Mouse (Mus musculus): Measurements from ENCODE around the gene Celf2.

- no peak for TF ChIP-seq CTCF (IDR thresholded peaks at IDR 0.05; ENCODE audit: borderline replicate concordance, insufficient read depth, low read depth, low read length)
- TF ChIP-seq POLR2A (IDR thresholded peaks at IDR 0.05; ENCODE audit: borderline replicate concordance, insufficient read depth, low read length), result no peak
Observed at GRCm38 (mm10) chr2:6872894-6873255, 636.5 kb downstream of the Celf2 start.

Measured in cerebellum, adult 2 months (tissue).